Mouse (Mus musculus): ENCODE data around the gene Slu7. TPM values are rescaled to one million over a fixed set of nuclear protein-coding genes. Genes with fewer than 3 reads are reported as not detected.
A peak's percentile ranks its signal among the peaks of the same experiment; 100 is the strongest.

Gene Slu7
- polyA plus RNA-seq, 1 experiment from 2014 or later, result 60.8 TPM

GRCm38 (mm10) chr11:43434024-43434407 is 472 bp downstream of the Slu7 start:
- ATAC-seq (replicated peaks; ENCODE audit: low FRiP score) (peak; percentile 39), DNase-seq (ENCODE audit: low spot score) (no peak)
- Histone ChIP-seq H3K4me3 (ENCODE audit: low read depth, low read length) (peak overlapping the region; percentile 87), H3K9me3 (ENCODE audit: control insufficient read depth, low read length) (no peaks in the 10 kb centered on the region), H3K4me2 (ENCODE audit: low read depth, low read length, severe bottlenecking) (peak overlapping the region; percentile 65), H3K4me1 (replicated peaks; ENCODE audit: control insufficient read depth, insufficient read depth, low read length) (peaks cover 4% of the 10 kb centered on the region; the same call in 1 of the 2 replicates), H3K36me3 (ENCODE audit: control insufficient read depth, insufficient read depth, low read length) (no peaks in the 10 kb centered on the region; the same call in 1 of the 2 replicates), H3K9ac (ENCODE audit: low read length) (peak overlapping the region; percentile 72), H3K27ac (ENCODE audit: low read depth, low read length) (no peak overlapping the region), H3K27me3 (ENCODE audit: control insufficient read depth, insufficient read depth, low read length) (no peaks in the 10 kb centered on the region)
- 7% methylated on average over 9 of the region's 9 CpGs for WGBS

GRCm38 (mm10) chr11:43441121-43441520 is 7.6 kb downstream of the Slu7 start:
- DNase-seq (ENCODE audit: low spot score) (no peak), ATAC-seq (replicated peaks; ENCODE audit: low FRiP score) (no peak)
- Histone ChIP-seq H3K9me3 (ENCODE audit: control insufficient read depth, low read length) (no peaks in the 10 kb centered on the region), H3K36me3 (ENCODE audit: control insufficient read depth, insufficient read depth, low read length) (peaks cover 14% of the 10 kb centered on the region), H3K27me3 (ENCODE audit: control insufficient read depth, insufficient read depth, low read length) (no peaks in the 10 kb centered on the region), H3K9ac (ENCODE audit: low read length) (no peak overlapping the region), H3K4me3 (ENCODE audit: low read depth, low read length) (no peak overlapping the region), H3K4me1 (replicated peaks; ENCODE audit: control insufficient read depth, insufficient read depth, low read length) (no peaks in the 10 kb centered on the region), H3K4me2 (ENCODE audit: low read depth, low read length, severe bottlenecking) (no peak overlapping the region), H3K27ac (ENCODE audit: low read depth, low read length) (no peak overlapping the region)
- 95% methylated on average over 10 of the region's 10 CpGs for whole genome bisulfite sequencing

- Histone ChIP-seq H3K4me1 (replicated peaks; ENCODE audit: control insufficient read depth, insufficient read depth, low read length) (no peaks in the 10 kb centered on the region), H3K9me3 (ENCODE audit: control insufficient read depth, low read length) (no peaks in the 10 kb centered on the region), H3K36me3 (ENCODE audit: control insufficient read depth, insufficient read depth, low read length) (peaks cover 14% of the 10 kb centered on the region), H3K27me3 (ENCODE audit: control insufficient read depth, insufficient read depth, low read length) (no peaks in the 10 kb centered on the region), H3K4me2 (ENCODE audit: low read depth, low read length, severe bottlenecking) (no peak overlapping the region), H3K9ac (ENCODE audit: low read length) (no peak overlapping the region), H3K27ac (ENCODE audit: low read depth, low read length) (no peak overlapping the region), H3K4me3 (ENCODE audit: low read depth, low read length) (no peak overlapping the region)
- no peak for DNase-seq (ENCODE audit: low spot score)
- WGBS, result 95% methylated on average over 13 of the region's 13 CpGs
- ATAC-seq (replicated peaks; ENCODE audit: low FRiP score), result no peak
These were observed 9.6 kb downstream of the Slu7 start for GRCm38 (mm10) chr11:43443183-43443582.

- no peak overlapping the region for H3K9ac ChIP-seq (ENCODE audit: low read length)
- no peaks in the 10 kb centered on the region for H3K4me1 ChIP-seq (replicated peaks; ENCODE audit: control insufficient read depth, insufficient read depth, low read length)
- no peaks in the 10 kb centered on the region for H3K27me3 ChIP-seq (ENCODE audit: control insufficient read depth, insufficient read depth, low read length)
- no peak overlapping the region for H3K4me2 ChIP-seq (ENCODE audit: low read depth, low read length, severe bottlenecking)
- no peak overlapping the region for H3K4me3 ChIP-seq (ENCODE audit: low read depth, low read length)
- no peak for ATAC-seq (replicated peaks; ENCODE audit: low FRiP score)
- DNase-seq (ENCODE audit: low spot score), result no peak
- WGBS, result 92% methylated on average over 2 of the region's 2 CpGs
- H3K9me3 ChIP-seq (ENCODE audit: control insufficient read depth, low read length), result no peaks in the 10 kb centered on the region
- no peaks in the 10 kb centered on the region; the same call in 1 of the 2 replicates for H3K36me3 ChIP-seq (ENCODE audit: control insufficient read depth, insufficient read depth, low read length)
- H3K27ac ChIP-seq (ENCODE audit: low read depth, low read length), result no peak overlapping the region
These were observed 16.4 kb downstream of the Slu7 start for GRCm38 (mm10) chr11:43449916-43450315.

GRCm38 (mm10) chr11:43451322-43451721 is 17.8 kb downstream of the Slu7 start:
- no peaks in the 10 kb centered on the region for H3K27me3 ChIP-seq (ENCODE audit: control insufficient read depth, insufficient read depth, low read length)
- H3K4me1 ChIP-seq (replicated peaks; ENCODE audit: control insufficient read depth, insufficient read depth, low read length), result no peaks in the 10 kb centered on the region
- no peak for DNase-seq (ENCODE audit: low spot score)
- 74% methylated on average over 4 of the region's 4 CpGs for WGBS
- ATAC-seq (replicated peaks; ENCODE audit: low FRiP score), result no peak
- no peak overlapping the region for H3K27ac ChIP-seq (ENCODE audit: low read depth, low read length)
- H3K36me3 ChIP-seq (ENCODE audit: control insufficient read depth, insufficient read depth, low read length), result no peaks in the 10 kb centered on the region; the same call in 1 of the 2 replicates
- H3K9me3 ChIP-seq (ENCODE audit: control insufficient read depth, low read length), result no peaks in the 10 kb centered on the region
- H3K9ac ChIP-seq (ENCODE audit: low read length), result no peak overlapping the region
- no peak overlapping the region for H3K4me2 ChIP-seq (ENCODE audit: low read depth, low read length, severe bottlenecking)
- H3K4me3 ChIP-seq (ENCODE audit: low read depth, low read length), result no peak overlapping the region

- Histone ChIP-seq H3K9me3 (ENCODE audit: control insufficient read depth, low read length) (no peaks in the 10 kb centered on the region), H3K4me2 (ENCODE audit: low read depth, low read length, severe bottlenecking) (no peak overlapping the region), H3K27ac (ENCODE audit: low read depth, low read length) (no peak overlapping the region), H3K4me3 (ENCODE audit: low read depth, low read length) (no peak overlapping the region), H3K27me3 (ENCODE audit: control insufficient read depth, insufficient read depth, low read length) (no peaks in the 10 kb centered on the region), H3K36me3 (ENCODE audit: control insufficient read depth, insufficient read depth, low read length) (no peaks in the 10 kb centered on the region; the same call in 1 of the 2 replicates), H3K4me1 (replicated peaks; ENCODE audit: control insufficient read depth, insufficient read depth, low read length) (no peaks in the 10 kb centered on the region), H3K9ac (ENCODE audit: low read length) (no peak overlapping the region)
- WGBS, result 78% methylated on average over 2 of the region's 2 CpGs
- no peak for ATAC-seq (replicated peaks; ENCODE audit: low FRiP score)
- no peak for DNase-seq (ENCODE audit: low spot score)
These were observed 18.7 kb downstream of the Slu7 start for GRCm38 (mm10) chr11:43452266-43452665.

GRCm38 (mm10) chr11:43463204-43463603 is 29.7 kb downstream of the Slu7 start:
- H3K4me2 ChIP-seq (ENCODE audit: low read depth, low read length, severe bottlenecking), result no peak overlapping the region
- H3K27ac ChIP-seq (ENCODE audit: low read depth, low read length), result no peak overlapping the region
- H3K9me3 ChIP-seq (ENCODE audit: control insufficient read depth, low read length), result no peaks in the 10 kb centered on the region
- no peaks in the 10 kb centered on the region for H3K4me1 ChIP-seq (replicated peaks; ENCODE audit: control insufficient read depth, insufficient read depth, low read length)
- H3K36me3 ChIP-seq (ENCODE audit: control insufficient read depth, insufficient read depth, low read length), result no peaks in the 10 kb centered on the region
- WGBS, result 96% methylated on average over 25 of the region's 25 CpGs
- DNase-seq (ENCODE audit: low spot score) (no peak), ATAC-seq (replicated peaks; ENCODE audit: low FRiP score) (no peak)
- no peak overlapping the region for H3K4me3 ChIP-seq (ENCODE audit: low read depth, low read length)
- H3K27me3 ChIP-seq (ENCODE audit: control insufficient read depth, insufficient read depth, low read length), result no peaks in the 10 kb centered on the region
- no peak overlapping the region for H3K9ac ChIP-seq (ENCODE audit: low read length)

GRCm38 (mm10) chr11:43470118-43470517 is 36.6 kb downstream of the Slu7 start:
- Histone ChIP-seq H3K4me1 (replicated peaks; ENCODE audit: control insufficient read depth, insufficient read depth, low read length) (peaks cover 4% of the 10 kb centered on the region; the same call in 1 of the 2 replicates), H3K9me3 (ENCODE audit: control insufficient read depth, low read length) (no peaks in the 10 kb centered on the region), H3K36me3 (ENCODE audit: control insufficient read depth, insufficient read depth, low read length) (no peaks in the 10 kb centered on the region), H3K27ac (ENCODE audit: low read depth, low read length) (no peak overlapping the region), H3K27me3 (ENCODE audit: control insufficient read depth, insufficient read depth, low read length) (no peaks in the 10 kb centered on the region), H3K9ac (ENCODE audit: low read length) (no peak overlapping the region), H3K4me3 (ENCODE audit: low read depth, low read length) (no peak overlapping the region), H3K4me2 (ENCODE audit: low read depth, low read length, severe bottlenecking) (no peak overlapping the region)
- ATAC-seq (replicated peaks; ENCODE audit: low FRiP score) (no peak), DNase-seq (ENCODE audit: low spot score) (no peak)
- 79% methylated on average over 5 of the region's 5 CpGs for WGBS
